Mouse (Mus musculus) thymus, adult 2 months (tissue): ENCODE results near the gene Sipa1l2.

Source experiments
- CTCF ChIP-seq: fragments of 200-500 bp; IDR thresholded peaks from 2 replicates; pipeline ENCODE4 v1.5.1; 2012; ENCODE audit warnings: mild to moderate bottlenecking, control low read depth, low read length, moderate library complexity, borderline replicate concordance; ENCODE audit not compliant: control insufficient read depth, poor library complexity, insufficient read depth; ENCODE audit errors: extremely low read depth
- POLR2A ChIP-seq: fragments of 200-500 bp; IDR thresholded peaks from 2 replicates; pipeline ENCODE4 v1.6.1; 2012; ENCODE audit warnings: mild to moderate bottlenecking, low read length, control low read depth, moderate library complexity; ENCODE audit not compliant: control insufficient read depth, poor library complexity, insufficient read depth; ENCODE audit errors: extremely low read depth

DNA sequence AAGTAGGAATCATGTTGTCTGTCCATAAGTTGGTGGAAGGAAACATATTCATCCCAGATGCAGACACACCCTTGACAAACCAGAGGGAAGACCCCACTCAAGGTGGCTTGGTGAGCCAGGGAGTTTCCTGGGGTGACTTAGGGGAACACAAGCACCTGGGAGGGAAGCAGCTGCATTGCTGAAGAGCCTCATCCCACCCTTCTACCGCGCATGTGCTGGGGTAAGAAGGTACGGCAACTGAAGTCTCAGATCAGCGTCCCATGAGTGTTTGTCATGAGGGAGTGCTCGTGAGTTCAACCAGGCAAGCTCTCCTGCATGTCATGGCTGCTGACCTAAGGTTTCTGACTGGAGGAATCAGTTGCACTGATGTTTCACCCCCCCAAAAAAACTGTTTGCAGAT is 138.8 kb downstream of the Sipa1l2 start:
- TF ChIP-seq CTCF (no peak), POLR2A (no peak)
